Mouse (Mus musculus) erythroblast, embryonic 14.5 days (primary cell): Measurements from ENCODE around the gene Agrp.

Experiments used
- GATA1 ChIP-seq: IDR thresholded peaks from 2 replicates; pipeline ENCODE4 v1.6.1; 2012; ENCODE audit warnings: low read length, inconsistent platforms, mixed read lengths
- TAL1 ChIP-seq: IDR thresholded peaks from 3 replicates; pipeline ENCODE4 v1.6.1; 2012; ENCODE audit warnings: low read length, inconsistent platforms, mixed read lengths

GRCm38 (mm10) chr8:105552824-105553223, 84.4 kb downstream of the Agrp start:
- TF ChIP-seq GATA1 (no peak), TAL1 (no peak)
